Mouse (Mus musculus): ENCODE data around the gene Fam241a. TPM values are rescaled to one million over a fixed set of nuclear protein-coding genes. Genes with fewer than 3 reads are reported as not detected.
A peak's percentile ranks its signal among the peaks of the same experiment; 100 is the strongest.

Gene Fam241a
- polyA plus RNA-seq, 1 experiment from 2014 or later = 11.7 TPM

GRCm38 (mm10) chr3:127915656-127916334 lies 19.7 kb upstream of the Fam241a start:
- Histone ChIP-seq H3K4me1 (replicated peaks) (0 out of 2 replicates have a peak, but pooled peaks cover 3% of the 10 kb centered on the region), H3K27me3 (replicated peaks) (no peaks in the 10 kb centered on the region), H3K9ac (no peak overlapping the region), H3K4me2 (no peak overlapping the region), H3K27ac (ENCODE audit: poor library complexity, severe bottlenecking) (no peak overlapping the region), H3K36me3 (no peaks in the 10 kb centered on the region), H3K9me3 (replicated peaks) (no peaks in the 10 kb centered on the region), H3K4me3 (no peak overlapping the region)
- 91% methylated on average over 3 of the region's 3 CpGs for WGBS
- ATAC-seq (ENCODE audit: insufficient number of reproducible peaks, low FRiP score) = no peak

- Histone ChIP-seq H3K36me3 (no peaks in the 10 kb centered on the region), H3K4me2 (peak overlapping the region; percentile 50), H3K9me3 (replicated peaks) (peaks cover 3% of the 10 kb centered on the region), H3K27me3 (replicated peaks) (no peaks in the 10 kb centered on the region), H3K27ac (ENCODE audit: poor library complexity, severe bottlenecking) (peak overlapping the region; percentile 70), H3K4me3 (peak overlapping the region; percentile 23; the same call in 1 of the 2 replicates), H3K4me1 (replicated peaks) (0 out of 2 replicates have a peak, but pooled peaks cover 3% of the 10 kb centered on the region), H3K9ac (no peak overlapping the region)
- no peak for ATAC-seq (ENCODE audit: insufficient number of reproducible peaks, low FRiP score)
- 34% methylated on average over 16 of the region's 16 CpGs for WGBS
Measured at GRCm38 (mm10) chr3:127913885-127914709, 18.0 kb upstream of the Fam241a start.

DNA sequence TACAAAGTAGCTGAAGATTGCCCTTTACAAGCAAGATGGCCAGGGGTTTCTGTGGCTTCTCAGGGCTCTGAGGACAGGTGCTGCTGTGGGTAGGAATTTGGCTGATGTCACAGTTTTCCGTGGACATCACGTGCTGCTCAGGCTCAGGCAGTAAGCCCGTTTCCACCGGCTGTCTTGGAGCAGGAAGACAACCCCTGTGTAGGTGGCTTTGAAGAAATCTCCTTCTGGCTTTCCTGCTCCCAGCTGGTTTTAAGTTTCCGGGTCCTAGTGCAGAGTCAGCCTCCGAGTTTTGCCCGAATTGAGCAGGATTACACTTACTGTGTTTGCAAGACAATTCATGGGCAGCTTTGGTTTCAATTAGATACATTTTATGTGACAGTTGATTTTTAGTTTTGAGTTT lies 13.8 kb upstream of the Fam241a start:
- Histone ChIP-seq H3K9ac (no peak overlapping the region), H3K4me1 (replicated peaks) (0 out of 2 replicates have a peak, but pooled peaks cover 3% of the 10 kb centered on the region), H3K4me2 (no peak overlapping the region), H3K27ac (ENCODE audit: poor library complexity, severe bottlenecking) (no peak overlapping the region), H3K27me3 (replicated peaks) (no peaks in the 10 kb centered on the region), H3K4me3 (no peak overlapping the region), H3K9me3 (replicated peaks) (peaks cover 4% of the 10 kb centered on the region), H3K36me3 (no peaks in the 10 kb centered on the region)
- WGBS = 67% methylated on average over 7 of the region's 7 CpGs
- no peak for ATAC-seq (ENCODE audit: insufficient number of reproducible peaks, low FRiP score)

GRCm38 (mm10) chr3:127894981-127895779 lies 944 bp downstream of the Fam241a start:
- Histone ChIP-seq H3K4me3 (peak overlapping the region; percentile 97), H3K4me2 (peak overlapping the region; percentile 82), H3K9ac (peak overlapping the region; percentile 83), H3K36me3 (no peaks in the 10 kb centered on the region), H3K27me3 (replicated peaks) (no peaks in the 10 kb centered on the region), H3K9me3 (replicated peaks) (no peaks in the 10 kb centered on the region), H3K27ac (ENCODE audit: poor library complexity, severe bottlenecking) (peak overlapping the region; percentile 82; the same call in 1 of the 2 replicates), H3K4me1 (replicated peaks) (peaks cover 9% of the 10 kb centered on the region; the same call in 1 of the 2 replicates)
- ATAC-seq (ENCODE audit: insufficient number of reproducible peaks, low FRiP score) = no peak
- 41% methylated on average over 7 of the region's 7 CpGs for WGBS

DNA sequence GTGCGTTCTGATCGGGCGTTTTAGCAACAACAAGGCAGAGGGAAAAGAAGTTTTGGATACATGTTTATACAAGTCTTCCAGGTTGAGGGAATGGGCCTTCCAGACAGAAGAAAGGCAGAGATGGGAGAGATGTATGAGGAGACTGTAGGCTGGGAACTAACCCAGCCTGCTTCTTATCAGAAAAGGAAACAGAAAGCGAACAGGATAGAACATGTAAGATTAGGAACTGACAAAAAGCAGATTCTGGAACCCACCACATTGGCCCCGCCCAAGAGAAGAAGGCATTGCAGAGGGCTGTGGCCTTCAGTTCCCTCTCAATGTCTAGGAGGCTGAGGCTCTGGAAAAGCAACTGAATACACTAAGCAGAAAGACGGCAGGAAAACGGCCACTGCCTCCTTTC lies 2.2 kb downstream of the Fam241a start:
- ATAC-seq (ENCODE audit: insufficient number of reproducible peaks, low FRiP score) = 0 out of 2 replicates have a peak, but pooled peaks have one; percentile 24
- Histone ChIP-seq H3K9ac (no peak overlapping the region), H3K9me3 (replicated peaks) (no peaks in the 10 kb centered on the region), H3K27ac (ENCODE audit: poor library complexity, severe bottlenecking) (peak overlapping the region; percentile 36; the same call in 1 of the 2 replicates), H3K36me3 (no peaks in the 10 kb centered on the region), H3K4me3 (no peak overlapping the region), H3K4me2 (peak overlapping the region; percentile 36), H3K27me3 (replicated peaks) (no peaks in the 10 kb centered on the region), H3K4me1 (replicated peaks) (peaks cover 9% of the 10 kb centered on the region; the same call in 1 of the 2 replicates)
- WGBS = 43% methylated on average over 7 of the region's 7 CpGs

DNA sequence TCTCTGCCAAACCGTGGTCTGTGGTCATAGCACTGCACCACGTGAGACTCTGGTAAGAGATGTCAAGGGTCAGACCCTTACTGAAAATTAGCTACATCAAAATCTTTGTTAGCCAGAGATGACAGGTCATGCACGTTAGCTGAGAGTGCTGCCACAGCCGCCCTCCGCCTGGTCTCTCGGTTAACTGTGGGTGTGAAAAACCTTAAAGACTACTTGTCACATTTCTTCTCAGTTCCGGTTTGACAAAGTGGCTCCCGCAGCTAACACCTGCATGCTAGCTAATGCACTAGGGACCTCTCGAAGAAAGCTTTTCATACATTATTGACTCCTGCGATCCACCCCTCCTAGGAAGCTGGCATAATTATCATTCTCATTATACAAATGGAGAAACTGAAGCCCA lies 4.2 kb downstream of the Fam241a start:
- 58% methylated on average over 10 of the region's 10 CpGs for WGBS
- no peak overlapping the region for H3K4me3 ChIP-seq
- no peak overlapping the region for H3K9ac ChIP-seq
- no peaks in the 10 kb centered on the region for H3K27me3 ChIP-seq (replicated peaks)
- no peaks in the 10 kb centered on the region for H3K9me3 ChIP-seq (replicated peaks)
- no peaks in the 10 kb centered on the region for H3K36me3 ChIP-seq
- ATAC-seq (ENCODE audit: insufficient number of reproducible peaks, low FRiP score) = no peak
- H3K4me1 ChIP-seq (replicated peaks) = peaks cover 9% of the 10 kb centered on the region; the same call in 1 of the 2 replicates
- no peak overlapping the region for H3K27ac ChIP-seq (ENCODE audit: poor library complexity, severe bottlenecking)
- no peak overlapping the region for H3K4me2 ChIP-seq

DNA sequence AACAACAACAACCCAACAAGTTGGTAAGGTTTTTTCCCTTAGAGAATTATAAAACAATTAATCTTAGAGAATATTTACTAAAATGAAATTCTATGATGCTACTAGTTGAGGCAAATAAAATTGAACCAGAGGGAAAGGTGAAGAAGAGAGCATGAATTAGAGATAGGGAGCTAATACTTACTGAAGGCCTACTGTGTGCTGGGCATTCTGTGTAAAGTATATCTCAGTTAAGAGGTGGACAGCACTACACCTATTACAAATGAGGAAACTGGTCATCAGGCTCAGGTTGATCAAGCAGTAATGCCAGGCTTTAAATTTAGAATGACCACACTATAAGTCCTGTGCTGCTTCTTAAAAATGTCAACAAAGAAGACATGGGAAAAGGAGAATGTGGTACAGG lies 6.1 kb downstream of the Fam241a start:
- Histone ChIP-seq H3K9me3 (replicated peaks) (no peaks in the 10 kb centered on the region), H3K4me2 (no peak overlapping the region), H3K4me3 (no peak overlapping the region), H3K9ac (no peak overlapping the region), H3K27ac (ENCODE audit: poor library complexity, severe bottlenecking) (no peak overlapping the region), H3K36me3 (no peaks in the 10 kb centered on the region), H3K27me3 (replicated peaks) (no peaks in the 10 kb centered on the region), H3K4me1 (replicated peaks) (peaks cover 9% of the 10 kb centered on the region; the same call in 1 of the 2 replicates)
- no peak for ATAC-seq (ENCODE audit: insufficient number of reproducible peaks, low FRiP score)

GRCm38 (mm10) chr3:127889570-127889969 lies 6.6 kb downstream of the Fam241a start:
- H3K9me3 ChIP-seq (replicated peaks) = no peaks in the 10 kb centered on the region
- H3K4me3 ChIP-seq = no peak overlapping the region
- H3K9ac ChIP-seq = no peak overlapping the region
- no peaks in the 10 kb centered on the region for H3K36me3 ChIP-seq
- H3K4me1 ChIP-seq (replicated peaks) = peaks cover 9% of the 10 kb centered on the region; the same call in 1 of the 2 replicates
- 23% methylated on average over 3 of the region's 3 CpGs for WGBS
- H3K27me3 ChIP-seq (replicated peaks) = no peaks in the 10 kb centered on the region
- no peak overlapping the region for H3K4me2 ChIP-seq
- no peak overlapping the region for H3K27ac ChIP-seq (ENCODE audit: poor library complexity, severe bottlenecking)
- peak; percentile 51; the same call in 1 of the 2 replicates for ATAC-seq (ENCODE audit: insufficient number of reproducible peaks, low FRiP score)

GRCm38 (mm10) chr3:127881684-127882083 lies 14.4 kb downstream of the Fam241a start:
- no peaks in the 10 kb centered on the region for H3K9me3 ChIP-seq (replicated peaks)
- H3K4me2 ChIP-seq = no peak overlapping the region
- H3K9ac ChIP-seq = no peak overlapping the region
- no peaks in the 10 kb centered on the region for H3K27me3 ChIP-seq (replicated peaks)
- no peak overlapping the region for H3K27ac ChIP-seq (ENCODE audit: poor library complexity, severe bottlenecking)
- 52% methylated on average over 2 of the region's 2 CpGs for WGBS
- no peak overlapping the region for H3K4me3 ChIP-seq
- no peaks in the 10 kb centered on the region for H3K36me3 ChIP-seq
- H3K4me1 ChIP-seq (replicated peaks) = peaks cover 10% of the 10 kb centered on the region
- ATAC-seq (ENCODE audit: insufficient number of reproducible peaks, low FRiP score) = no peak

DNA sequence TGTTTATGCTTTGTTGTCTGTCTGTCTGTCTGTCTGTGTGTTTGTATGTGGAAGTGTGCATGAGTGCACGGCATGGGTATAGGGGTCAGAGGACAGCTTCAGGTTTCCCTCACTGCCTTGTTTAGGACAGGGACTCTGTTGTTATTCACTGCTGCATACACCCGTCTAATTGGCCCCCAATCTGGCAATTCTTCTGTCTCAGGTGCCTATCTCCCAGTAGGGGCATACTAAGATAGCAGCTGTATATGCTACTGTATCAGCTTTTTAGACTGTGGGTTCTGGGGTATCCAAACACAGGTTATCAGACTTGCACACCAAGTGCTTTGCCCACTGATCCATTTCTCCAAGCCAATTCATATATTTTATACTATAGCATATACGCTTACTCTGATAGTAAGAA lies 16.2 kb downstream of the Fam241a start:
- H3K4me3 ChIP-seq = no peak overlapping the region
- H3K4me1 ChIP-seq (replicated peaks) = peaks cover 10% of the 10 kb centered on the region
- no peak overlapping the region for H3K9ac ChIP-seq
- ATAC-seq (ENCODE audit: insufficient number of reproducible peaks, low FRiP score) = no peak
- no peak overlapping the region for H3K27ac ChIP-seq (ENCODE audit: poor library complexity, severe bottlenecking)
- no peak overlapping the region for H3K4me2 ChIP-seq
- peaks cover 2% of the 10 kb centered on the region; the same call in 1 of the 2 replicates for H3K36me3 ChIP-seq
- WGBS = 81% methylated on average over 3 of the region's 3 CpGs
- H3K27me3 ChIP-seq (replicated peaks) = no peaks in the 10 kb centered on the region
- peaks cover 4% of the 10 kb centered on the region; the same call in 1 of the 2 replicates for H3K9me3 ChIP-seq (replicated peaks)
